Mouse (Mus musculus) kidney, adult 2 months (tissue): ENCODE results near the gene Gmpr.

ENCODE experiments used
- CTCF ChIP-seq: fragments of 200-500 bp; conservative IDR thresholded peaks from 2 replicates; pipeline ENCODE4 v1.5.1; 2011; ENCODE audit warnings: low read depth, mild to moderate bottlenecking, control low read depth, low read length, moderate library complexity, mixed read lengths; ENCODE audit not compliant: insufficient read depth, insufficient read length
- POLR2A ChIP-seq: fragments of 200-500 bp; IDR thresholded peaks from one replicate; pipeline ENCODE4 v1.6.1; 2011; ENCODE audit warnings: low read depth, low read length, control low read depth

DNA sequence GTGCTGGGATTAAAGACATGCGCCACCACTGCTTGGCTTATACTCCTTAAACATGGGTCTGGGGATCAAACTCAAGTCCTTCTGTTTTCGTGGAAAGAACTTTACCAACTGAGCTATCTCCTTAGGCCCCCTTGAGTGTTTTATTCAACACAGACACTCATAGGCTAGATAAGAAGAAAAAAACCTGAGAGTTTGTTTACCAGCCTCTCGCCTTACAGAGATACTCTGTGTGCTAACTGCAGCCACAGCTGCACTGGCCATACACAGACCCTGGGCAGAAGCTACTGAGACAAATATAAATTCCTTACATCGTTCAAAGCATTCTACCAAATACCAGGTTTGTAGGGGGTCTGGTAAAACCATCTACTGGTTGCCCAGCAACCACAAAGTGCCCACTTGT is 51.1 kb downstream of the Gmpr start:
- TF ChIP-seq POLR2A (no peak), CTCF (no peak)
